13 mouse cellular contexts compared by ENCODE assay signal in the genomic region with DNA sequence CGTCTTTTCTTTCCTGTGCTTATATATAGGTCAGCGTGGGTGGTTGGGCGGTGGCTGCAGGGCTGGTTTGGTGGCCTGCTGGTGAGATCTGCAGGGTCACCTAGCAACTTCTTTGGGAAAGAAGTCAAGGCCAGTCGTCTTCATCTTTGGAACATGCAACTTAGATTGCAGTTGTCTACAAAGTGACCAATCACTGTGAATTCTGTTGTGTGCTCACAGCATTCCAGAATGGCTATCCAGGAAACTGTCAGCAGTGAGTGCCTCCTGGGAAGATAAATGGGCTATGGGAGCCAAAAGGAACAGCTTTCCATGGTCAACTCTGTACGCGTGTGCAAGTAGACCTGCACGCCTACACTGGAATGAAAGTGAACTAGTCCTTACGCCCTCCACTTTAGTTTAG. TPM values are rescaled to one million over a fixed set of nuclear protein-coding genes. Genes with fewer than 3 reads are reported as not detected.
A peak's percentile ranks its signal among the peaks of the same experiment; 100 is the strongest.
DNase-seq lines count a peak whose midpoint lies in the region; ATAC-seq and TF ChIP-seq lines count a peak whose summit lies in the region.
"Had no signal": no experiment of that assay in that cellular context is flagged by ENCODE, and none has a peak within 500 bp of the region (broad histone marks: within the 10 kb centered on the region; RNA-seq: fewer than 3 reads in every experiment).

No protein-coding gene starts in this region.

- 60% methylated on average over 8 of the region's 8 CpGs for WGBS in kidney, adult 2 months
- 88% methylated on average over 8 of the region's 8 CpGs for WGBS in limb, embryonic 10.5 days

- TF ChIP-seq POLR2A in kidney, adult 2 months (IDR thresholded peaks at IDR 0.05; ENCODE audit: low read depth, low read length): no peak

- no peak overlapping the region for H3K4me3 ChIP-seq in kidney, adult 2 months (ENCODE audit: insufficient read depth, low read depth, low read length)
- H3K4me3 ChIP-seq in limb, embryonic 10.5 days: no peak overlapping the region
- H3K4me3 ChIP-seq: midbrain, embryonic 12.5 days; neural tube, embryonic 13.5 days had no signal

- H3K27ac ChIP-seq in kidney, adult 2 months (ENCODE audit: insufficient read depth, low read depth, low read length): no peak overlapping the region
- H3K27ac ChIP-seq in limb, embryonic 10.5 days: no peak overlapping the region
- H3K27ac ChIP-seq: liver, embryonic 14.5 days; midbrain, embryonic 12.5 days; neural tube, embryonic 13.5 days had no signal

- DNase-seq in cerebellum, adult 18-20 months: no peak
- DNase-seq in kidney, adult 2 months: peak; percentile 8
- DNase-seq in kidney, adult 8-10 months: no peak
- peak; percentile 7 for DNase-seq in ovary, postnatal 36 days (ENCODE audit: low spot score)
- no peak for DNase-seq in ovary, postnatal 10 days (ENCODE audit: low spot score)
- no peak for DNase-seq in limb, embryonic 10.5 days (ENCODE audit: low spot score)
- no peak for DNase-seq in left cerebral cortex, adult 18-20 months (ENCODE audit: low spot score in 2 of 2)
- DNase-seq: right cerebral cortex, postnatal 25 days had no signal

- no peak for TF ChIP-seq CTCF in kidney, adult 2 months (conservative IDR thresholded peaks at IDR 0.05; ENCODE audit: insufficient read depth, insufficient read length, low read depth, low read length)

- peak; percentile 45 for ATAC-seq in cerebellum, adult (ENCODE audit: insufficient number of reproducible peaks, low FRiP score, low TSS enrichment)

- H3K27me3 ChIP-seq in kidney, adult 2 months (replicated peaks; ENCODE audit: control insufficient read depth, insufficient read depth, low read length): no peaks in the 10 kb centered on the region
- H3K27me3 ChIP-seq in limb, embryonic 10.5 days (ENCODE audit: low read depth, poor library complexity, severe bottlenecking): no peaks in the 10 kb centered on the region
- H3K27me3 ChIP-seq: midbrain, embryonic 12.5 days; neural tube, embryonic 13.5 days had no signal

- H3K4me1 ChIP-seq in kidney, adult 2 months (ENCODE audit: control insufficient read depth, insufficient read depth, low read length): no peaks in the 10 kb centered on the region
- no peaks in the 10 kb centered on the region for H3K4me1 ChIP-seq in limb, embryonic 10.5 days
- H3K4me1 ChIP-seq: midbrain, embryonic 12.5 days; neural tube, embryonic 13.5 days had no signal

- H3K36me3 ChIP-seq in kidney, adult 2 months (ENCODE audit: control insufficient read depth, insufficient read depth, low read length): no peaks in the 10 kb centered on the region
- H3K36me3 ChIP-seq in limb, embryonic 10.5 days: no peaks in the 10 kb centered on the region
- H3K36me3 ChIP-seq: G1E; midbrain, embryonic 12.5 days; neural tube, embryonic 13.5 days had no signal

- no peaks in the 10 kb centered on the region for H3K9me3 ChIP-seq in limb, embryonic 10.5 days (replicated peaks)
- H3K9me3 ChIP-seq: G1E; midbrain, embryonic 12.5 days; neural tube, embryonic 13.5 days had no signal

RNA-seq across cellular contexts. Expression of a gene that starts 26.6 kb away (rescaled TPM):
- polyA plus RNA-seq in kidney, adult 2 months (2012; rRNA removed): 2.7 and 2.8 TPM in 2 replicates
- 14.3 and 14.7 TPM in 2 replicates for polyA plus RNA-seq in limb, embryonic 10.5 days (2016; fragmentation: Nextera tagmentation; extraction: Ambion mirVana)
- total RNA-seq in left cerebral cortex, adult 18-20 months (2021): 10 to 100 TPM; 55.6 to 63.4 TPM

Comparison
In these comparisons a context has a peak if more than half of its experiments do, and no peak if none do; other contexts are left out.
1. DNase-seq: peak in kidney, adult 2 months (single experiment) and ovary, postnatal 36 days (single experiment); none in cerebellum, adult 18-20 months (0 of 2), kidney, adult 8-10 months (0 of 2), ovary, postnatal 10 days (single experiment), limb, embryonic 10.5 days (single experiment) and left cerebral cortex, adult 18-20 months (0 of 2).